Mouse (Mus musculus) myocyte (in vitro differentiated cells): ENCODE measurements around the gene Pwp2.

Experiments used
- E2F4 ChIP-seq: IDR thresholded peaks from one replicate; pipeline ENCODE4 v1.6.1; 2011; ENCODE audit warnings: mild to moderate bottlenecking, control low read depth, moderate library complexity; ENCODE audit not compliant: insufficient read depth
- MAX ChIP-seq: IDR thresholded peaks from one replicate; pipeline ENCODE4 v1.6.1; 2011; ENCODE audit warnings: low read depth, mild to moderate bottlenecking, control low read depth
- MYOG ChIP-seq, 3 experiments: IDR thresholded peaks; one replicate each; pipeline ENCODE4 v1.6.1; 2011; ENCODE audit warnings: control low read depth in 2 of 3, low read depth in 2 of 3, mild to moderate bottlenecking in 2 of 3; ENCODE audit not compliant: insufficient read length in 2 of 3, control insufficient read depth in 1 of 3, insufficient read depth in 1 of 3
- POLR2A ChIP-seq: IDR thresholded peaks from one replicate; pipeline ENCODE4 v1.6.1; 2011; ENCODE audit warnings: low read depth, mild to moderate bottlenecking, control low read depth, moderate library complexity; ENCODE audit not compliant: insufficient read length
- POLR2AphosphoS2 ChIP-seq: IDR thresholded peaks from one replicate; pipeline ENCODE4 v1.6.1; 2011; ENCODE audit warnings: low read depth, control low read depth; ENCODE audit not compliant: insufficient read length
- REST ChIP-seq: IDR thresholded peaks from one replicate; pipeline ENCODE4 v1.6.1; 2011; ENCODE audit warnings: mild to moderate bottlenecking, control low read depth, moderate library complexity; ENCODE audit not compliant: insufficient read depth, insufficient read length
- TCF12 ChIP-seq: IDR thresholded peaks from one replicate; pipeline ENCODE4 v1.6.1; 2011; ENCODE audit warnings: mild to moderate bottlenecking, control low read depth; ENCODE audit not compliant: poor library complexity, insufficient read depth, severe bottlenecking
- USF1 ChIP-seq: IDR thresholded peaks from one replicate; pipeline ENCODE4 v1.6.1; 2011; ENCODE audit warnings: low read depth, mild to moderate bottlenecking, control low read depth, moderate library complexity

GRCm38 (mm10) chr10:78134975-78135798 is 49.8 kb downstream of the Pwp2 start:
- TF ChIP-seq POLR2AphosphoS2, result no peak
- TF ChIP-seq POLR2A, result no peak
- TF ChIP-seq USF1, result no peak
- TF ChIP-seq E2F4, result no peak
- no peak for TF ChIP-seq TCF12
- TF ChIP-seq MAX, result no peak
- TF ChIP-seq REST, result no peak
- TF ChIP-seq MYOG (IDR thresholded peaks at IDR 0.05; ENCODE audit: control insufficient read depth in 1 of 3, insufficient read depth in 1 of 3, insufficient read length in 2 of 3, low read depth in 2 of 3), result no peak
